Mouse (Mus musculus) hindbrain, embryonic 14.5 days (tissue): ENCODE measurements around the gene Uevld. TPM values are rescaled to one million over a fixed set of nuclear protein-coding genes. Genes with fewer than 3 reads are reported as not detected.

Experiments
- ATAC-seq: fragments of 200-750 bp; cut with Nextera tagmentation; 2 replicates; pipeline ENCODE4 v1.8.0; 2017; ENCODE audit warnings: moderate number of reproducible peaks, mild to moderate bottlenecking, moderate TSS enrichment, moderate library complexity; ENCODE audit not compliant: low FRiP score
- DNase-seq: peaks from one replicate; pipeline ENCODE4 v3.0.0-alpha.2; 2015; ENCODE audit warnings: low spot score
- H3K27ac ChIP-seq: fragments of 300-500 bp; sonication (generic); 2 replicates; pipeline ENCODE4 v1.5.1; 2014; ENCODE audit warnings: mild to moderate bottlenecking, moderate library complexity
- H3K27me3 ChIP-seq: fragments of 300-500 bp; sonication (generic); 2 replicates; pipeline ENCODE4 v1.6.1; 2014; ENCODE audit warnings: mild to moderate bottlenecking, low read length, mixed read lengths; ENCODE audit not compliant: control insufficient read depth, insufficient read depth
- H3K36me3 ChIP-seq: fragments of 300-500 bp; sonication (generic); replicated peaks from 2 replicates; pipeline ENCODE4 v1.6.1; 2014; ENCODE audit not compliant: control insufficient read depth, insufficient read depth
- H3K4me1 ChIP-seq: fragments of 300-500 bp; sonication (generic); replicated peaks from 2 replicates; pipeline ENCODE4 v1.6.1; 2014; ENCODE audit warnings: antibody characterized with exemption, low read length, mixed read lengths; ENCODE audit not compliant: control insufficient read depth, insufficient read depth
- H3K4me2 ChIP-seq: fragments of 300-500 bp; sonication (generic); replicated peaks from 2 replicates; pipeline ENCODE4 v1.6.1; 2014; ENCODE audit warnings: mild to moderate bottlenecking, moderate library complexity
- H3K4me3 ChIP-seq: fragments of 300-500 bp; sonication (generic); replicated peaks from 2 replicates; pipeline ENCODE4 v1.5.1; 2014; ENCODE audit warnings: mild to moderate bottlenecking, low read length
- H3K9ac ChIP-seq: fragments of 300-500 bp; sonication (generic); 2 replicates; pipeline ENCODE4 v1.6.1; 2014
- H3K9me3 ChIP-seq: fragments of 300-500 bp; sonication (generic); 2 replicates; pipeline ENCODE4 v1.6.1; 2016; ENCODE audit warnings: low read length; ENCODE audit not compliant: control insufficient read depth
- WGBS: fragments of 180-500 bp; shearing (Covaris S2); extraction: QIAGEN DNeasy Blood & Tissue Kit; methylation state at CpG from one replicate; pipeline ENCODE4 v1.1.7; 2014; 5-methylcytosine and 5-hydroxymethylcytosine counted together
- polyA plus RNA-seq: library from polyadenylated mRNA; unstranded; fragments of >200 nt; fragmentation: Nextera tagmentation; extraction: Ambion mirVana; gene quantifications from 2 replicates; pipeline ENCODE4 v1.2.1, GENCODE M21; 2014

Gene Uevld
- polyA plus RNA-seq, 1 experiment from 2014 or later = 5.3 TPM

DNA sequence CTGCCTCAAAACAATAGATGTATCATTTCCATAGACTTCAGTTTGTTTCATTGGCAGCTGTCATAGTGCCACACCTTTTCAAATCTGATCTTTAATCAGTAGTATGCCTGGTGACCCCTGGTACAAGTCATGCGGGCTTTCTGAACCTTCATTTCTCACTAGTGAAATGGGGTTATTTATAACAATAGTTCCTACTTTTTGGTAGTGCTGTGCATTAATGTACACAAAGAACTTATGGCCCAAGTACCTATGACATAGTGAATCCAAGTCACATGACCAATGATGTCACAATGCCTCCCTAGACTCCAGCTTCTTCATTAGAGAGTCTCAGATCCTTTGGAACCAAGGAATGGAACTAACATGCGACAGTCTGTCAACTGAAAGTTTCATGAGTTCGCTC is 25.0 kb upstream of the Uevld start, which contains the start of gene Gm9999:
Gene Gm9999, plus strand, starts transcription at position 301 of the 400 bp plus-strand sequence.
- no peaks in the 10 kb centered on the region for H3K4me1 ChIP-seq
- H3K9ac ChIP-seq = no peak within 1 kb of the TSS
- no peaks in the 10 kb centered on the region for H3K9me3 ChIP-seq
- H3K36me3 ChIP-seq = no peaks in the 10 kb centered on the region
- no peak within 1 kb of the TSS for H3K27ac ChIP-seq
- no peak for ATAC-seq
- 96% methylated on average over 3 of the region's 3 CpGs for WGBS
- no peak within 1 kb of the TSS for H3K4me3 ChIP-seq
- H3K27me3 ChIP-seq = no peaks in the 10 kb centered on the region
- no peak for DNase-seq
- H3K4me2 ChIP-seq = no peak within 1 kb of the TSS

GRCm38 (mm10) chr7:46975456-46975855 is 17.1 kb upstream of the Uevld start:
- 89% methylated on average over 11 of the region's 11 CpGs for WGBS
- Histone ChIP-seq H3K4me3 (no peak overlapping the region), H3K27ac (no peak overlapping the region), H3K9ac (no peak overlapping the region), H3K4me1 (no peaks in the 10 kb centered on the region), H3K9me3 (no peaks in the 10 kb centered on the region), H3K4me2 (no peak overlapping the region), H3K36me3 (no peaks in the 10 kb centered on the region), H3K27me3 (no peaks in the 10 kb centered on the region)
- no peak for ATAC-seq
- DNase-seq = no peak

DNA sequence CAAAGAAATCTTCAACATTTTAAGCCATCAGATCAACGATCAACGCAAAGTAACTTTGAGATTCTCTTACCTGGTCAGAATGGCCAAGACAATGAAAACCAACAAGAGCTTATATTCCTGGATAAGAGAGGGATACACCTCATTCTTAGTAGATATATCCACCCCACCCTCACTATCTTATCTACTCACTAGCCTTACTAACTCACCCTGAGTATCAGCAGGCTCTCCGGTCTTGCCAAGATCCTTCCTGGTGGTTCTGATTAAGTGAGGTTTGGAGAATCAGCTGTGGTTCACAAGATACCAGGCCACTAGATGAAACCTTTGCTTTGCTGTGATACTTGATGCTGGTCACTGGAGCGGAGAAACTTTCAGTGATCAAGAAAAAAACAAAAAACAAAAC is 16.3 kb upstream of the Uevld start:
- Histone ChIP-seq H3K36me3 (no peaks in the 10 kb centered on the region), H3K4me2 (no peak overlapping the region), H3K27ac (no peak overlapping the region), H3K27me3 (no peaks in the 10 kb centered on the region), H3K9ac (no peak overlapping the region), H3K4me3 (no peak overlapping the region), H3K9me3 (no peaks in the 10 kb centered on the region), H3K4me1 (no peaks in the 10 kb centered on the region)
- WGBS = 96% methylated on average over 4 of the region's 4 CpGs
- DNase-seq (no peak), ATAC-seq (no peak)

GRCm38 (mm10) chr7:46969898-46970297 is 11.6 kb upstream of the Uevld start:
- Histone ChIP-seq H3K27ac (no peak overlapping the region), H3K36me3 (no peaks in the 10 kb centered on the region), H3K4me2 (no peak overlapping the region), H3K27me3 (no peaks in the 10 kb centered on the region), H3K9me3 (no peaks in the 10 kb centered on the region), H3K9ac (no peak overlapping the region), H3K4me1 (no peaks in the 10 kb centered on the region), H3K4me3 (no peak overlapping the region)
- WGBS = 90% methylated on average over 4 of the region's 4 CpGs
- no peak for ATAC-seq
- no peak for DNase-seq

- Histone ChIP-seq H3K36me3 (no peaks in the 10 kb centered on the region), H3K9ac (no peak overlapping the region), H3K9me3 (no peaks in the 10 kb centered on the region), H3K27me3 (no peaks in the 10 kb centered on the region), H3K4me3 (no peak overlapping the region), H3K4me2 (no peak overlapping the region), H3K4me1 (no peaks in the 10 kb centered on the region), H3K27ac (no peak overlapping the region)
- ATAC-seq (no peak), DNase-seq (no peak)
- 86% methylated on average over 7 of the region's 7 CpGs for WGBS
Observed at GRCm38 (mm10) chr7:46964070-46964469, 5.7 kb upstream of the Uevld start.

DNA sequence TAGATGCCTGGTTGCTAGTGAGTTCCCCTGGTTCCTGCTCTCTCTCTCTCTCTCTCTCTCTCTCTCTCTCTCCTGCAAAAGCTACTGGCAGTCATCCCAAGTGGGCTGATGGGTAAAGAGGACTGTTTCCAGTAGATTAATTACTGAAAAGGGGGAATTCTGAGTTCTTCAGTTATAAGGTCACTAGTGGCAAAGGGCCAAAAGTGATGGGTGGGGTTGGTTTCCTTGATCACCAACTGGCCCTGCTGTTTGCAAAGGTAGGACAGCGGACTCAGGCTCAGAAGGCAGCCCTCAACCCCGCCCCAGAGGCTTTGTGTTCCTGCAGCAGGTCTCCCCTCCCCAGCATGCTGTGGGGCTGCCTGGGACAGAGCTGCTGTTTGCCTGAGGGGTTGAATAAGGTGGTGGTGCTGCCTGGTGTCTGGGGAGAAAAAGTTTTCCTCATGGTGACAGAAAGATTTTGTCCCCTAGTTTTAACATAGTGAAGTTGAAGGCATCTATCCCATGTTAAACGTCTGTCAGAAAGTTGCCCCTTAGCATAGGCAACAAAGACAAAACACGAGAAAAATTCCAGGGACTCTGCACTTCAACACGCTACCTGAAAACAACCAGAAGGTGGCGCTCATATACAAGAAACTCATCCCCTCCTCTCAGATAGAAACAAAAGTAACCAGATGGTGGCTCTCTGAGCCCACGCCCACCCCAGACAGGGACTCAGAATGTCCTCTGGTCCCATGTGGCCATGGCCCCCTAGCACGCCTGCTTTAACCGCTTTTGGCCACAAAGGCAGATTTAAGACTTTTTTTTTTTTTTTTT is 4.7 kb upstream of the Uevld start:
- DNase-seq (peak; percentile 91), ATAC-seq (peak; percentile 77)
- H3K4me1 ChIP-seq = 0 out of 2 replicates have a peak, but pooled peaks cover 3% of the 10 kb centered on the region
- H3K4me3 ChIP-seq = no peak overlapping the region
- H3K27ac ChIP-seq = peak overlapping the region; percentile 59; the same call in 1 of the 2 replicates
- WGBS = 0% methylated on average over 9 of the region's 9 CpGs
- no peak overlapping the region for H3K9ac ChIP-seq
- no peaks in the 10 kb centered on the region for H3K9me3 ChIP-seq
- H3K4me2 ChIP-seq = peak overlapping the region; percentile 27
- H3K27me3 ChIP-seq = no peaks in the 10 kb centered on the region
- H3K36me3 ChIP-seq = no peaks in the 10 kb centered on the region

GRCm38 (mm10) chr7:46962132-46962531 is 3.8 kb upstream of the Uevld start:
- ATAC-seq (no peak), DNase-seq (peak; percentile 33)
- Histone ChIP-seq H3K27ac (0 out of 2 replicates have a peak overlapping the region, but pooled peaks have one; percentile 7), H3K4me1 (0 out of 2 replicates have a peak, but pooled peaks cover 3% of the 10 kb centered on the region), H3K4me3 (no peak overlapping the region), H3K9me3 (no peaks in the 10 kb centered on the region), H3K9ac (peak overlapping the region; percentile 20; the same call in 1 of the 2 replicates), H3K36me3 (no peaks in the 10 kb centered on the region), H3K27me3 (no peaks in the 10 kb centered on the region), H3K4me2 (no peak overlapping the region)

DNA sequence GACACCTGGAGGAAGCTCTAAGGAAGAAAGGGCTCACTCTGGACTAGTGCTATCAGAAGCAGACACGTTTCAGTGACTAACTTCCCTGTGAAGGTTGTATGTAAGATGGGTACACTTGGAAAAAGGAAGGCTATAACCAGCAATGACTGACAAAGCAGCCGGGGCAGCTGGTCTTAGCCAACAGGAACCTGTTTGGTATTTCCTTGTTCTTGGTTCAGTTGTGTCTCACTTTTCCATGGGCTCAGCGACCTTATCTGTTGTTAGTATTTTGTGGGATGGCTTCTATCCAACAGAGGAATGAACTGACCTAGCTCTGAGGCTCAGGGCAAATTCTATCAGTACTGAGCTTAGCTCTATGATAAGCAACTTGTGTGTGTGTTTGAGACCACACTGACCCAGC is 2.7 kb upstream of the Uevld start:
- H3K4me3 ChIP-seq = no peak overlapping the region
- H3K4me2 ChIP-seq = no peak overlapping the region
- H3K4me1 ChIP-seq = 0 out of 2 replicates have a peak, but pooled peaks cover 3% of the 10 kb centered on the region
- no peak overlapping the region for H3K27ac ChIP-seq
- 77% methylated on average over 3 of the region's 3 CpGs for WGBS
- H3K9me3 ChIP-seq = no peaks in the 10 kb centered on the region
- H3K36me3 ChIP-seq = no peaks in the 10 kb centered on the region
- H3K27me3 ChIP-seq = no peaks in the 10 kb centered on the region
- ATAC-seq = no peak
- no peak overlapping the region for H3K9ac ChIP-seq
- DNase-seq = no peak

DNA sequence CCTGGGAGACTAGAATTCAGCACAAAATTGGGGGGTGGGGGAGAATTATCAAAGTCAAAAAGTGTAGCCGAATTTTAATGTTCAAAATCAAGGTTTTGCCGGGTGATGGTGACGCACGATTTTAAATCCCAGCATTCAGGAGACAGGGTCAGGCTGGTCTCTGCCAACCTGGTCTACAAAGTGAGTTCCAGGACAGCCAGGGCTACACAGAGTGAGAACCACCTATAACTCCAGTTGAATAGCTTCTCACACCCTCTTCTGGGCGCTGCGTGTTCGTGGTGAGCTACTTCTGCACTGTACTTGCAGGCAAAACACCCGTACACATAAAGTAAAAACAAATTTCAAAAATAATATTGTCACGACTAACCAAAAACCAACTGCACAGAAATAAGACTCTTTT is 526 bp upstream of the Uevld start:
- H3K27me3 ChIP-seq = no peaks in the 10 kb centered on the region

More for the DNA sequence above, 526 bp upstream of the Uevld start:
- ATAC-seq (no peak), DNase-seq (no peak)
- Histone ChIP-seq H3K4me2 (peak overlapping the region; percentile 83), H3K4me1 (0 out of 2 replicates have a peak, but pooled peaks cover 3% of the 10 kb centered on the region), H3K4me3 (peak overlapping the region; percentile 69), H3K27ac (no peak overlapping the region), H3K9me3 (no peaks in the 10 kb centered on the region), H3K36me3 (peaks cover 11% of the 10 kb centered on the region), H3K9ac (peak overlapping the region; percentile 80)
- WGBS = 18% methylated on average over 9 of the region's 9 CpGs
